Mouse (Mus musculus): ENCODE data around the gene Sfxn2. TPM values are rescaled to one million over a fixed set of nuclear protein-coding genes. Genes with fewer than 3 reads are reported as not detected.

Sfxn2 gene
- polyA plus RNA-seq, 1 experiment: 1.5 TPM

DNA sequence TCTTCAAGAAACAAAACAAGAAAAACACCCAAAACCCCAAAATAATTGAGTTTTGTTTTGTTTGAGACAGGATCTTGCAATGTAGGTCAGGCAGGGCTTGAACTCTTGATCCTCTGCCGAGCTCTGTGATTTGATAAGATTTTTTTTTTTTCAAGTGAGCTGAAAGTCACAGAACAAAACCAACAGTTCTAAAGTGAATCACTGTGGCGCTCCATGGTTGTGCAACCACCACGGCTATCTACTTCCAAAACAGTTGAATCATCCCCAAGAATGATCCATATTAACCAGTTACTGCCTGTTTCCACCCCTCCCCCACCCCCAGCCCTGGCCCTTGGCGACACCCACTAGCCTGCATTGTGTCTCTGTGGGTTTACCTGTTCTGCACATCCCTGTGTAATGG, 27.2 kb downstream of the Sfxn2 start:
- H3K4me3 ChIP-seq (ENCODE audit: control insufficient read depth, low read depth, low read length): no peak overlapping the region; the same call in 1 of the 2 replicates
- TF ChIP-seq CTCF (IDR thresholded peaks at IDR 0.05; ENCODE audit: control insufficient read depth, insufficient read depth, insufficient replicate concordance, low read depth, low read length) (no peak), POLR2A (IDR thresholded peaks at IDR 0.05; ENCODE audit: control insufficient read depth, low read depth, low read length) (no peak)
- peaks cover 15% of the 10 kb centered on the region for H3K4me1 ChIP-seq (ENCODE audit: control insufficient read depth, insufficient read depth, low read length)

GRCm38 (mm10) chr19:46601491-46601890, 28.3 kb downstream of the Sfxn2 start:
- Histone ChIP-seq H3K4me1 (ENCODE audit: control insufficient read depth, insufficient read depth, low read length) (peaks cover 15% of the 10 kb centered on the region), H3K27me3 (ENCODE audit: control insufficient read depth, insufficient read depth, low read length) (no peaks in the 10 kb centered on the region), H3K27ac (ENCODE audit: control insufficient read depth, insufficient read depth, low read depth, low read length) (no peak overlapping the region), H3K4me3 (ENCODE audit: control insufficient read depth, low read depth, low read length) (no peak overlapping the region), H3K36me3 (ENCODE audit: control insufficient read depth, insufficient read depth, low read length) (no peaks in the 10 kb centered on the region)
- TF ChIP-seq CTCF (IDR thresholded peaks at IDR 0.05; ENCODE audit: control insufficient read depth, insufficient read depth, insufficient replicate concordance, low read depth, low read length): no peak
- TF ChIP-seq POLR2A (IDR thresholded peaks at IDR 0.05; ENCODE audit: control insufficient read depth, low read depth, low read length): no peak

More for the DNA sequence above, 27.2 kb downstream of the Sfxn2 start:
- Histone ChIP-seq H3K27ac (ENCODE audit: control insufficient read depth, insufficient read depth, low read depth, low read length) (peak overlapping the region; percentile 32; the same call in 1 of the 2 replicates), H3K27me3 (ENCODE audit: control insufficient read depth, insufficient read depth, low read length) (no peaks in the 10 kb centered on the region), H3K36me3 (ENCODE audit: control insufficient read depth, insufficient read depth, low read length) (no peaks in the 10 kb centered on the region)

- Histone ChIP-seq H3K4me1 (ENCODE audit: control insufficient read depth, insufficient read depth, low read length) (peaks cover 15% of the 10 kb centered on the region), H3K27ac (ENCODE audit: control insufficient read depth, insufficient read depth, low read depth, low read length) (no peak overlapping the region), H3K36me3 (ENCODE audit: control insufficient read depth, insufficient read depth, low read length) (no peaks in the 10 kb centered on the region), H3K27me3 (ENCODE audit: control insufficient read depth, insufficient read depth, low read length) (no peaks in the 10 kb centered on the region), H3K4me3 (ENCODE audit: control insufficient read depth, low read depth, low read length) (no peak overlapping the region)
- TF ChIP-seq CTCF (IDR thresholded peaks at IDR 0.05; ENCODE audit: control insufficient read depth, insufficient read depth, insufficient replicate concordance, low read depth, low read length) (no peak), POLR2A (IDR thresholded peaks at IDR 0.05; ENCODE audit: control insufficient read depth, low read depth, low read length) (no peak)
Observed at GRCm38 (mm10) chr19:46602406-46602805, 29.2 kb downstream of the Sfxn2 start.

DNA sequence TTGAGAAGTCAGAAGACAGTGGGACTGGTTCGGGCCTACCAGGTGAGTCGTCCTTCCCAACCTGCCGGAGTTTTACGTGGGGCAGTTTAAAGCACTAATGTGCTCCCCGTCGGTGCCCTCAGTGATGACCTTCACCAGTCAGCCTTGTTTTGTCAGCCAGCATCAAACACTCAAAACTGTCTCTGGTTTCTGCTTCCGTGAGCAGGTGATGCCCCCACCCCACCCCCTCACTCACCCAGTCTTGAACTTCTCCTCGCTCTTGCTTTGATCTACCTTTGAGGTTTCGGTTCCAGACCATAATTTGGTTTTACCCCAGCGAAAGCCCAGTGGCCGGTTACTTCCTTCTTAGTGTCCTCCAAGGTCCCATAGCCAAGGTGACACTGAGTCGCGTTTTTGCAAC, 33.6 kb downstream of the Sfxn2 start:
- no peak overlapping the region for H3K27ac ChIP-seq (ENCODE audit: control insufficient read depth, insufficient read depth, low read depth, low read length)
- peaks cover 2% of the 10 kb centered on the region for H3K4me1 ChIP-seq (ENCODE audit: control insufficient read depth, insufficient read depth, low read length)
- no peak for TF ChIP-seq POLR2A (IDR thresholded peaks at IDR 0.05; ENCODE audit: control insufficient read depth, low read depth, low read length)
- no peak for TF ChIP-seq CTCF (IDR thresholded peaks at IDR 0.05; ENCODE audit: control insufficient read depth, insufficient read depth, insufficient replicate concordance, low read depth, low read length)
- no peak overlapping the region for H3K4me3 ChIP-seq (ENCODE audit: control insufficient read depth, low read depth, low read length)
- H3K36me3 ChIP-seq (ENCODE audit: control insufficient read depth, insufficient read depth, low read length): no peaks in the 10 kb centered on the region
- H3K27me3 ChIP-seq (ENCODE audit: control insufficient read depth, insufficient read depth, low read length): no peaks in the 10 kb centered on the region

DNA sequence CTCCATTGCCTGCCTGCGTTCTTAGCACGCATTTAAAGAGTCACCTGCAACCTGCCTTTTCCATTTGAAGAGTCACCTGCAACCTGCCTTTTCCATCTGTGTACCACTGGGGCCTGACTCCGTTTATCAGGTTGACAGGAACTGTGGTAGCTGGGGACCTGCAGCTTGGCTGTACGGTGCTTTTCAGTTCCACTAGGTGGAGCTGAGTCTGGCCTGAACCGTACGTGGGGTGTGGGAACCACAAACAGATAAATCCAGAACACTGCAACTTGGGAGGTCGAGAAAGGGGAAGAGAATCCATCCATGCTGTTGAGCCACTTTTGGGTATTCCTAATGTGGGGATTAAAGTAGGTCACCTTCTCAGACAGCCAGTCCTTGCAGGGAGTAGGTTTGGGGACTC, 34.3 kb downstream of the Sfxn2 start:
- H3K27ac ChIP-seq (ENCODE audit: control insufficient read depth, insufficient read depth, low read depth, low read length): no peak overlapping the region
- TF ChIP-seq POLR2A (IDR thresholded peaks at IDR 0.05; ENCODE audit: control insufficient read depth, low read depth, low read length): no peak
- TF ChIP-seq CTCF (IDR thresholded peaks at IDR 0.05; ENCODE audit: control insufficient read depth, insufficient read depth, insufficient replicate concordance, low read depth, low read length): peak; percentile 39; the same call in 1 of the 2 replicates
- no peaks in the 10 kb centered on the region for H3K36me3 ChIP-seq (ENCODE audit: control insufficient read depth, insufficient read depth, low read length)
- H3K27me3 ChIP-seq (ENCODE audit: control insufficient read depth, insufficient read depth, low read length): no peaks in the 10 kb centered on the region
- no peak overlapping the region for H3K4me3 ChIP-seq (ENCODE audit: control insufficient read depth, low read depth, low read length)
- peaks cover 2% of the 10 kb centered on the region for H3K4me1 ChIP-seq (ENCODE audit: control insufficient read depth, insufficient read depth, low read length)

DNA sequence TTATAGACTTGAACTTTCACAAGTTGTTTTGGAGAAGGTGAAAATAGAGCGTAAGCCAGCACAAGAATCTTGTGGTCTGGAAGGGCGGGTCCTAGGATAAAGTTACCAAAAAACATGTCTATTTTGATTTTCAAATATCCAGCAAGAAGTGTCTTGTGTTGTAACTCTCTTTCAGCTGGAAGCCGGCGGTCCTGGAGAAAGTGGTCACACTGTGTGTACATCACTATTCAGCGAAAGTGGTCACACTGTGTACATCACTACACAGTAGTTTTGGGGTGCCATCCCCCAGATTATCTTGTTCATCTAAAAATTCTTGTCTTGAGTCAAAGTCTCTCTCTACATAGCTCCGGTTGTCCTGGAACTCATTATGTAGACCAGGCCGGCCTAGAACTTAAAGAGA, 35.0 kb downstream of the Sfxn2 start:
- no peaks in the 10 kb centered on the region for H3K36me3 ChIP-seq (ENCODE audit: control insufficient read depth, insufficient read depth, low read length)
- no peaks in the 10 kb centered on the region for H3K27me3 ChIP-seq (ENCODE audit: control insufficient read depth, insufficient read depth, low read length)
- peaks cover 2% of the 10 kb centered on the region for H3K4me1 ChIP-seq (ENCODE audit: control insufficient read depth, insufficient read depth, low read length)
- no peak overlapping the region for H3K27ac ChIP-seq (ENCODE audit: control insufficient read depth, insufficient read depth, low read depth, low read length)
- no peak overlapping the region for H3K4me3 ChIP-seq (ENCODE audit: control insufficient read depth, low read depth, low read length)
- TF ChIP-seq POLR2A (IDR thresholded peaks at IDR 0.05; ENCODE audit: control insufficient read depth, low read depth, low read length) (no peak), CTCF (IDR thresholded peaks at IDR 0.05; ENCODE audit: control insufficient read depth, insufficient read depth, insufficient replicate concordance, low read depth, low read length) (no peak)

- H3K27ac ChIP-seq (ENCODE audit: control insufficient read depth, insufficient read depth, low read depth, low read length): no peak overlapping the region
- H3K4me1 ChIP-seq (ENCODE audit: control insufficient read depth, insufficient read depth, low read length): no peaks in the 10 kb centered on the region; the same call in none of the 2 replicates
- H3K36me3 ChIP-seq (ENCODE audit: control insufficient read depth, insufficient read depth, low read length): no peaks in the 10 kb centered on the region
Observed at GRCm38 (mm10) chr19:46616378-46616777, 43.2 kb downstream of the Sfxn2 start.

DNA sequence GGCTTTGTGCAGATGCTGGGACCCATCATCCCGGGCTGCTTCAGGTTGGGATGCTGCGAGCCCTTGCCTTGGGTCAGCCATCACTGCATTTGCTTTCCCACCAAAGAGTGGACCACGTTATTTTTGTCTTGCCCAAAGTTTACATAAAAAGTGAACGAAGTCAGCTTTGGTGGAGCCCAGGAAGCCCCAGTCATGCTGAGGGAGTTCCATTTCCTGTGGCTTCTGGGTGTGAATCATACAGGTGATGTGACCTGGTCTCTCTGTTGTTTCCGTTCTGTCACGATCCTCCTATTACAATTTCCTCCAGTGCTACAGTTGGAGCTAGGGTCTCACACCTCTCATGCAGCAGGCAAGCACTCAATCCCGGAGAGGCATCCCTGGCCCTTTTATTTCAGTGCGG, 44.2 kb downstream of the Sfxn2 start:
- Histone ChIP-seq H3K27me3 (ENCODE audit: control insufficient read depth, insufficient read depth, low read length) (no peaks in the 10 kb centered on the region), H3K4me1 (ENCODE audit: control insufficient read depth, insufficient read depth, low read length) (no peaks in the 10 kb centered on the region; the same call in none of the 2 replicates), H3K27ac (ENCODE audit: control insufficient read depth, insufficient read depth, low read depth, low read length) (no peak overlapping the region), H3K4me3 (ENCODE audit: control insufficient read depth, low read depth, low read length) (no peak overlapping the region), H3K36me3 (ENCODE audit: control insufficient read depth, insufficient read depth, low read length) (no peaks in the 10 kb centered on the region)
- no peak for TF ChIP-seq POLR2A (IDR thresholded peaks at IDR 0.05; ENCODE audit: control insufficient read depth, low read depth, low read length)
- no peak for TF ChIP-seq CTCF (IDR thresholded peaks at IDR 0.05; ENCODE audit: control insufficient read depth, insufficient read depth, insufficient replicate concordance, low read depth, low read length)

More at GRCm38 (mm10) chr19:46616378-46616777, 43.2 kb downstream of the Sfxn2 start:
- TF ChIP-seq CTCF (IDR thresholded peaks at IDR 0.05; ENCODE audit: control insufficient read depth, insufficient read depth, insufficient replicate concordance, low read depth, low read length) (no peak), POLR2A (IDR thresholded peaks at IDR 0.05; ENCODE audit: control insufficient read depth, low read depth, low read length) (no peak)
- Histone ChIP-seq H3K4me3 (ENCODE audit: control insufficient read depth, low read depth, low read length) (no peak overlapping the region), H3K27me3 (ENCODE audit: control insufficient read depth, insufficient read depth, low read length) (no peaks in the 10 kb centered on the region)

All from testis, adult 2 months (tissue).